Mouse (Mus musculus): ENCODE data around the gene Tenm3.

DNA sequence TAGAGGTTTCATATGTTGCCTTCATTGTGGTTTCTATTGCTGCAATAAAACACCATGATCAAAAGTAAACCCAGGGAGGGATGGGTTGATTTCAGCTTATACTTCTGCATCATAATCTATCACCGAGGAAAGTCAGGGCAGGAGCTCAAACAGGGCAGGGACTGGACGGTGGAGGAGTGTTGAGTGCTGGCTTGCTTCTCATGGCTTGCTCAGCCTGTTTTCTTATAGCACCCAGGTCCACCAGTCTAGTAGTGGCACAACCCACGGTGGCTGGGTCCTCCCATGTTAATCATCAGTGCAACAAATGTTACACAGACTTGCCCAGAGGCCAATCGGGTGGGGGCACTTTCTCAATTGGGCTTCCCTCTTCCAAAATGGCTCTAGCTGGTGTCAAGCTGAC lies 205.6 kb downstream of the Tenm3 start:
- TF ChIP-seq EP300 (IDR thresholded peaks at IDR 0.05; ENCODE audit: low read depth) (no peak), CTCF (IDR thresholded peaks at IDR 0.05; ENCODE audit: low read depth) (no peak)

All from liver, postnatal 0 days (tissue).